Mouse (Mus musculus): Measurements from ENCODE around the gene Cdyl2.

- TF ChIP-seq GATA1 (IDR thresholded peaks at IDR 0.05; ENCODE audit: low read depth, low read length) (no peak), TCF12 (IDR thresholded peaks at IDR 0.05; ENCODE audit: low read depth, low read length) (no peak), CTCF (IDR thresholded peaks at IDR 0.05 in 2 of 3, conservative IDR thresholded peaks at IDR 0.05 in 1 of 3; ENCODE audit: control insufficient read depth in 1 of 3, insufficient read depth in 1 of 3, low read depth in 2 of 3, low read length in 3 of 3, poor library complexity in 1 of 3, severe bottlenecking in 1 of 3) (no peak), KAT2A (conservative IDR thresholded peaks at IDR 0.05; ENCODE audit: low read depth, low read length) (no peak), POLR2A (IDR thresholded peaks at IDR 0.05; ENCODE audit: control insufficient read depth in 1 of 2, insufficient read depth in 1 of 2, low read depth in 1 of 2, low read length in 2 of 2, poor library complexity in 1 of 2) (no peak)
Measured at GRCm38 (mm10) chr8:116540136-116540535, 192.7 kb downstream of the Cdyl2 start.

All from MEL (cell line).